Mouse (Mus musculus) hindbrain, postnatal 0 days (tissue): ENCODE data around the gene Slfn3. TPM values are rescaled to one million over a fixed set of nuclear protein-coding genes. Genes with fewer than 3 reads are reported as not detected.
"Not testable (repeated sequence)": the region's sequence is repeated elsewhere in the genome, so short reads cannot be mapped to it uniquely, and the experiment has no call there.

Experiments
- ATAC-seq: fragments of 200-750 bp; cut with Nextera tagmentation; 2 replicates; pipeline ENCODE4 v1.8.0; 2017; ENCODE audit warnings: mild to moderate bottlenecking, moderate TSS enrichment, moderate library complexity
- DNase-seq: peaks from one replicate; pipeline ENCODE4 v3.0.0-alpha.2; 2015; ENCODE audit warnings: low spot score
- H3K27ac ChIP-seq: fragments of 300-500 bp; sonication (generic); 2 replicates; pipeline ENCODE4 v1.5.1; 2014; ENCODE audit warnings: mild to moderate bottlenecking
- H3K27me3 ChIP-seq: fragments of 300-500 bp; sonication (generic); 2 replicates; pipeline ENCODE4 v1.6.1; 2014; ENCODE audit warnings: low read length, mixed read lengths; ENCODE audit not compliant: insufficient read depth
- H3K36me3 ChIP-seq: fragments of 300-500 bp; sonication (generic); 2 replicates; pipeline ENCODE4 v1.6.1; 2014; ENCODE audit warnings: low read length, mixed read lengths; ENCODE audit not compliant: insufficient read depth
- H3K4me1 ChIP-seq: fragments of 300-500 bp; sonication (generic); 2 replicates; pipeline ENCODE4 v1.6.1; 2014; ENCODE audit warnings: antibody characterized with exemption, low read length, mixed read lengths; ENCODE audit not compliant: insufficient read depth
- H3K4me2 ChIP-seq: fragments of 300-500 bp; sonication (generic); 2 replicates; pipeline ENCODE4 v1.6.1; 2014; ENCODE audit warnings: low read depth, mild to moderate bottlenecking, low read length, moderate library complexity, mixed read lengths
- H3K4me3 ChIP-seq: fragments of 300-500 bp; sonication (generic); 2 replicates; pipeline ENCODE4 v1.5.1; 2014; ENCODE audit warnings: low read length
- H3K9ac ChIP-seq: fragments of 300-500 bp; sonication (generic); replicated peaks from 2 replicates; pipeline ENCODE4 v1.6.1; 2014; ENCODE audit warnings: mild to moderate bottlenecking, low read length, moderate library complexity, mixed read lengths
- H3K9me3 ChIP-seq: fragments of 300-500 bp; sonication (generic); 2 replicates; pipeline ENCODE4 v1.6.1; 2016; ENCODE audit warnings: low read length, mixed read lengths
- CTCF ChIP-seq: IDR thresholded peaks from 2 replicates; pipeline ENCODE4 v1.5.1; 2016; ENCODE audit warnings: antibody characterized with exemption, control low read depth, low read depth
- WGBS: fragments of 180-500 bp; shearing (Covaris S2); extraction: QIAGEN DNeasy Blood & Tissue Kit; methylation state at CpG from one replicate; pipeline ENCODE4 v1.1.7; 2014; 5-methylcytosine and 5-hydroxymethylcytosine counted together
- polyA plus RNA-seq: library from polyadenylated mRNA; unstranded; fragments of >200 nt; fragmentation: Nextera tagmentation; extraction: Ambion mirVana; gene quantifications from 2 replicates; pipeline ENCODE4 v1.2.1, GENCODE M21; 2015
- total RNA-seq: library from RNA; depleted of rRNA; stranded (reverse); fragments of >200 nt; gene quantifications from 2 replicates; pipeline ENCODE4 v1.2.3, GENCODE M21; 2014

Gene Slfn3
- total and polyA plus RNA-seq, 2 experiments from 2014 or later, result 0.23 to 0.26 TPM

- Histone ChIP-seq H3K9me3 (no peaks in the 10 kb centered on the region), H3K27me3 (no peaks in the 10 kb centered on the region), H3K9ac (no peak overlapping the region), H3K36me3 (no peaks in the 10 kb centered on the region), H3K4me1 (no peaks in the 10 kb centered on the region), H3K4me2 (no peak overlapping the region), H3K27ac (no peak overlapping the region), H3K4me3 (no peak overlapping the region)
- ATAC-seq (no peak), DNase-seq (no peak)
- 83% methylated on average over 7 of the region's 7 CpGs for WGBS
- TF ChIP-seq CTCF, result no peak
Measured at GRCm38 (mm10) chr11:83223367-83223766, 32.2 kb downstream of the Slfn3 start.

- H3K27me3 ChIP-seq, result not testable (repeated sequence)
- 85% methylated on average over 5 of the region's 5 CpGs for WGBS
Measured at GRCm38 (mm10) chr11:83223793-83224192, 32.7 kb downstream of the Slfn3 start.

GRCm38 (mm10) chr11:83224217-83224616 is 33.1 kb downstream of the Slfn3 start:
- no peak overlapping the region for H3K9ac ChIP-seq
- no peaks in the 10 kb centered on the region for H3K36me3 ChIP-seq
- DNase-seq (no peak), ATAC-seq (no peak)
- no peak for TF ChIP-seq CTCF
- no peak overlapping the region for H3K4me3 ChIP-seq
- H3K9me3 ChIP-seq, result no peaks in the 10 kb centered on the region
- WGBS, result 92% methylated on average over 9 of the region's 9 CpGs
- H3K4me1 ChIP-seq, result no peaks in the 10 kb centered on the region
- no peak overlapping the region for H3K27ac ChIP-seq
- H3K4me2 ChIP-seq, result no peak overlapping the region
- H3K27me3 ChIP-seq, result no peaks in the 10 kb centered on the region

More at GRCm38 (mm10) chr11:83223793-83224192, 32.7 kb downstream of the Slfn3 start:
- not testable (repeated sequence) for H3K9ac ChIP-seq, ATAC-seq, H3K36me3 ChIP-seq, DNase-seq, H3K4me1 ChIP-seq, H3K4me3 ChIP-seq, H3K27ac ChIP-seq, H3K4me2 ChIP-seq, H3K9me3 ChIP-seq

- H3K4me3 ChIP-seq, result no peak overlapping the region
- DNase-seq, result no peak
- no peaks in the 10 kb centered on the region for H3K9me3 ChIP-seq
- no peaks in the 10 kb centered on the region for H3K4me1 ChIP-seq
- no peak for TF ChIP-seq CTCF
- no peak overlapping the region for H3K4me2 ChIP-seq
- H3K27me3 ChIP-seq, result no peaks in the 10 kb centered on the region
- 85% methylated on average over 3 of the region's 3 CpGs for whole genome bisulfite sequencing
- H3K9ac ChIP-seq, result no peak overlapping the region
- no peaks in the 10 kb centered on the region for H3K36me3 ChIP-seq
- H3K27ac ChIP-seq, result no peak overlapping the region
- ATAC-seq, result no peak
Measured at GRCm38 (mm10) chr11:83224750-83225149, 33.6 kb downstream of the Slfn3 start.

- Histone ChIP-seq H3K9me3 (no peaks in the 10 kb centered on the region), H3K4me2 (no peak overlapping the region), H3K4me1 (no peaks in the 10 kb centered on the region), H3K27ac (no peak overlapping the region), H3K4me3 (no peak overlapping the region), H3K9ac (no peak overlapping the region), H3K27me3 (no peaks in the 10 kb centered on the region), H3K36me3 (no peaks in the 10 kb centered on the region)
- ATAC-seq (no peak), DNase-seq (no peak)
- WGBS, result 91% methylated on average over 9 of the region's 9 CpGs
- TF ChIP-seq CTCF, result no peak
Measured at GRCm38 (mm10) chr11:83225371-83225960, 34.3 kb downstream of the Slfn3 start.

GRCm38 (mm10) chr11:83227926-83228723 is 37.0 kb downstream of the Slfn3 start:
- Histone ChIP-seq H3K4me2 (no peak overlapping the region), H3K4me1 (no peaks in the 10 kb centered on the region), H3K27ac (no peak overlapping the region), H3K4me3 (no peak overlapping the region), H3K27me3 (no peaks in the 10 kb centered on the region), H3K36me3 (no peaks in the 10 kb centered on the region), H3K9me3 (no peaks in the 10 kb centered on the region), H3K9ac (no peak overlapping the region)
- ATAC-seq (no peak), DNase-seq (no peak)
- 84% methylated on average over 7 of the region's 7 CpGs for WGBS
- no peak for TF ChIP-seq CTCF

GRCm38 (mm10) chr11:83230966-83231365 is 39.8 kb downstream of the Slfn3 start:
- H3K36me3 ChIP-seq, result no peaks in the 10 kb centered on the region
- H3K4me3 ChIP-seq, result no peak overlapping the region
- no peak for ATAC-seq
- no peak; the same call in 1 of the 2 replicates for TF ChIP-seq CTCF
- no peak overlapping the region for H3K9ac ChIP-seq
- WGBS, result 75% methylated on average over 3 of the region's 3 CpGs
- H3K27me3 ChIP-seq, result no peaks in the 10 kb centered on the region
- H3K4me2 ChIP-seq, result no peak overlapping the region
- H3K27ac ChIP-seq, result no peak overlapping the region
- no peaks in the 10 kb centered on the region for H3K9me3 ChIP-seq
- H3K4me1 ChIP-seq, result no peaks in the 10 kb centered on the region
- DNase-seq, result no peak

GRCm38 (mm10) chr11:83233621-83234020 is 42.5 kb downstream of the Slfn3 start:
- WGBS, result 53% methylated on average over 5 of the region's 5 CpGs
- H3K9me3 ChIP-seq, ATAC-seq: not testable (repeated sequence)

GRCm38 (mm10) chr11:83237390-83237789 is 46.3 kb downstream of the Slfn3 start:
- H3K4me2 ChIP-seq, DNase-seq, H3K36me3 ChIP-seq, H3K4me1 ChIP-seq, H3K27me3 ChIP-seq, H3K4me3 ChIP-seq, H3K9me3 ChIP-seq, H3K27ac ChIP-seq, ATAC-seq, H3K9ac ChIP-seq: not testable (repeated sequence)
- WGBS, result 83% methylated on average over 9 of the region's 9 CpGs

More at GRCm38 (mm10) chr11:83233621-83234020, 42.5 kb downstream of the Slfn3 start:
- not testable (repeated sequence) for H3K27ac ChIP-seq, H3K9ac ChIP-seq, H3K4me1 ChIP-seq, H3K4me2 ChIP-seq, DNase-seq, H3K27me3 ChIP-seq, H3K4me3 ChIP-seq, H3K36me3 ChIP-seq
